Mouse (Mus musculus) right cerebral cortex, adult 18-20 months (tissue): ENCODE results near the gene Tssk3.
"Not testable (repeated sequence)": the region's sequence is repeated elsewhere in the genome, so short reads cannot be mapped to it uniquely, and the experiment has no call there.

Experiments
- DNase-seq: peaks from one replicate; pipeline ENCODE4 v3.0.0; 2022; ENCODE audit warnings: mixed read lengths

Tssk3 gene

GRCm38 (mm10) chr4:129500607-129501566 lies 10.1 kb upstream of the Tssk3 start:
- peak; percentile 42 for DNase-seq

DNA sequence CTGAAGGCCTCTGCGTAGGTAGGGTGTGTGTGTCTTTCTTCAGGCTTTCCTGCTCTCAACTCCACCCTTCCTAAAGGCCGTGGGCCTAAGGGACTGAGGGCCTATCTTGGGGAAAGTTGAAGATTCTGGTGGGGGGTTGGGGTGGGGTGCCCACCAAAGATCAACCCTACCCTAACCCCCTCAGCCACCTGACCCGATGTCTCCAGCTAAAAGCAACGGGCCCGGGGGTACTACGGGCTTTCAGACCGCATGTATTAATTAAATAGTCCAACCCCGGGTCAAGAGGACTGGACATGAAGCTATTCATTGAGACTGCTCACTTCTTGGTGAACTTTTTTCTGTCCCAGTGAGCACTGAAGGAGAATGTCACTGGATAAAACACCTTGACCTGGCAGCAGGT lies 9.2 kb upstream of the Tssk3 start:
- DNase-seq: no peak

DNA sequence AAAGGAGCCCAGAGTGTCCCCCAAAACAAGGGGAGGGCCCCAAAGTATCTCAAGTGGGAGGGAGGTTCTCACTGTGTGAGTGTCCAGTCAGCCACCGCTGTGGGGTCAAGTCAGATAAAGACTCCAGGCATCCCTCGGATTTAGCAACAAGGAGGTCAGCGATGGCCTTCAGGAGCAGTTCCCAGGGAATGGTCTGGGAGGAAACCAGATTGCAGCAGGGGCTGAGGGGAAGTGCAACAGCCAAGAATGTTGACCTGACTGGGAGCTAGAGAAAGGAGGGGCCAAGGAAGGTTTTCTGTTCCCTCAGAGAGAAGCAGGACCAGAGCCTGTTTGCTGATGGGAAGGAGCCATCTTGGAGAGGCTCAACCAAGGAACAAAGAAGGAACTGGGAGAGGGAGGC lies 8.1 kb upstream of the Tssk3 start:
- no peak for DNase-seq

GRCm38 (mm10) chr4:129496631-129497030 lies 5.8 kb upstream of the Tssk3 start:
- no peak for DNase-seq

GRCm38 (mm10) chr4:129495672-129496562 lies 5.1 kb upstream of the Tssk3 start:
- DNase-seq: no peak

DNA sequence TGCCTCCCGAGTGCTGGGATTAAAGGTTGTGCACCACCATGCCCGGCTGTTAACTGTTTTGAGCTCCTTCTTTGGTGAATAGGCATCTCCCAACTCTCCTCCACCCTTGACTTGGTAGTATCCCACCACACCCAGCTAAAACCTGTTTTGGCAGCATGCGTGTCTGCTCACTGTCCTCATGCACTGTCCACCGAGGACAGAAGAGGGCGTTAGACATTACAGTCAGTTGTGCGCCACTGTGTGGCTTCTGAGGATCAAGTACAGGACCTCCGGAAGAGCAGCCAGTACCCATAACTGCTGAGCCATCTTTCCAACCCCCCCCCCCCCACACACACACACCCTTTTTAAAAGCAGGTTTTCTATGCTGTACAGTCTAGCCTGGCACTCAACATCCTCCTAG lies 3.9 kb upstream of the Tssk3 start:
- DNase-seq: no peak

- no peak for DNase-seq
These were observed 9.7 kb downstream of the Tssk3 start for GRCm38 (mm10) chr4:129481090-129481489.

DNA sequence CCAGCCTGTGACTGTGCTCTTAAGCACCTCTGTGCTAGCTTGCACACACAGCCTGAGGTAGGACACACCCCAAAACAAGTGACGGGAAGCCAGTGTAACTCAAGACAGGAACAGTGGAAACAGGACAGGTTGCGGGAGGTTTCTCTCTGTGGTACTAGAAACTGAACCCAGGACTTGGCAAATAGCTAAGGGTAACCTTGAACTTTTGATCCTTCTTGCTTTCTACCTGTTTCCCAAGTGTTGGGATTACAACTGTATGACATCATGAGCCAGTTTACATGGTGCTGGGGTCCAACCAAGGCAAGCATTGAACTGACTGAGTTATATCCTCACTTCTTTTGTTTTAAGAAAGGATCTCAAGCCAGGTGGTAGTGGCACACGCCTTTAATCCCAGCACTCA lies 11.0 kb downstream of the Tssk3 start:
- DNase-seq: no peak

DNA sequence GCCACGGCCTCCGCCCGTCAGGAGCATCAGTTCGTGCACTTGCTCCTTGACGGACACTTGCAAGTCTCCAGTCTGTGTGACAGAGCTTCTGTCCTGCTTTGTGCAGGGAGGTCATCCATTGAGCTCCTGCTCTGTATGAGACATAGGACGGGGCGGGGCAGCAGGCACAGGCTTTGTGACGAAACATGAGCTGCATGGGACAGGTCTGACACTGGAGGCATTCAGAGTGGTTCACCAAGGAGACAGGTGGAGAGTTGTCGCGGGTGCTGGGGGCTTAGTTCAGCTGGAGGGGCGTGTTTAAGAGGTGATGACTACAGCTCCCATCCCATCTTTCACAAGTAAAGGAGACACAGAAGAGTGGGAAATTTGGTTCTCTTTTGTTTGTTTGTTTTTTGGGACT lies 14.8 kb downstream of the Tssk3 start:
- DNase-seq: no peak

DNA sequence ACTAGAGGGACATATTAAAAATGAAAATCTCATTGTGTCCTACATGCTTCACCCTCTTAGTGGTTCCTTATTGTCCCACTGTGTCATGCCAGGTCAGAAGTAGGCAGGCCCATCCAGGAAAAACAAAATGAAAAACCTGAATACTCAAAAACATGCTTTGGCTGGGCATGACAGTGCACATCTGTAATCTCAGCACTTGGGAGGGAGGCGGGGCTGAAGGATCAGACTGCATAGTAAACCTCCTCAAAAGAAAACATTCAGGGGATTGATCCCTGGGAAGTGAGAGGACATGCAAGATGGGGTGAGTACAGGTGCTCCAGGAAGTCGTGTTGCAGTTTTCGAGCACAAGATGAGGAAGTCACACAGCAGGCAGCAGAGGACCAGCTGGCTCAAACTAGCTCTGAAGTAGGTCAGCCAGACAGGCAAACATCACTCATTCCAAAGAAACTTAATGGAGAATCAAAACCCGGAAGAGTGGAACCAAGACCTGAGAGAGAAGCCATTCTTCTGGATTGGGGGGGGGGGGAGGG lies 26.5 kb downstream of the Tssk3 start:
- no peak for DNase-seq

- DNase-seq: no peak
These were observed 27.4 kb downstream of the Tssk3 start for GRCm38 (mm10) chr4:129463097-129464059.

DNA sequence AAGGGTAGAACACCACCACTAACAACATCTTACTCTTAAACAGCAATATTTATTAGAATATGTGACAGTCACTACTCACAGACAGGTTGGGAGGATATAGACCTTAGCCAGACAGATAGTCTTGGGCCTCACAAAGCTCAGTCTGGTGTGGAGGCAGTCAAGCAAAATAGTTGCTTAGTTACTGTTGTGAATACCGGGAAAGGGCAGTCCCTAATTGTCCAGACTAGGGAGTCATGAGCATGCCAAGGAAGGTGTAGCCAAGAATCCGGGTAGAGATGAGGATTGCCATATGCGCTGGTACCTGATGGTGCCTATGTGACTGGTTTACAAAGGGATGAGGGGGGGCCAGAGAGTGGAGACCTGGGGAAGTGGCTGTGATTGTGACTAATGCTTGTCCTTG lies 28.7 kb downstream of the Tssk3 start:
- DNase-seq: no peak

- peak; percentile 100 for DNase-seq
These were observed 29.4 kb downstream of the Tssk3 start, which contains the start of gene Bsdc1 for GRCm38 (mm10) chr4:129461183-129461960. Gene Bsdc1, plus strand, starts transcription at chr4:129461581.

DNA sequence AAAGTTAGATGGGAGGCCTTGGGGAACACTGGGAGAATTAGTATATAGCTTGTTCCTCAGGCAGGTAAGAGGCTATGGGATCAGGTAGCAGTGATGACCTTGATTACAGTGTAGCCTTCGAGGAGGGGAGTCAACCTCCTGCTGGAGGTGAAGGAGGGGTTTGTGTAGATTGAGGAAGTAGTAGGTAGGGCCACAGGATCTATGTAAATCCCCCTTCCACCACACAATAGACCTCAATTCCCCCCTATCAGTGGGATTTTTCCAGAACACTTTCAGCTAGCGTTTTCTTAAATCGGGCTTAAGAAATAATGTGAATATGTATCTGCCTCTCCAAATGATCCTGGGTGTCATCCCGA lies 30.0 kb downstream of the Tssk3 start:
- no peak for DNase-seq

DNA sequence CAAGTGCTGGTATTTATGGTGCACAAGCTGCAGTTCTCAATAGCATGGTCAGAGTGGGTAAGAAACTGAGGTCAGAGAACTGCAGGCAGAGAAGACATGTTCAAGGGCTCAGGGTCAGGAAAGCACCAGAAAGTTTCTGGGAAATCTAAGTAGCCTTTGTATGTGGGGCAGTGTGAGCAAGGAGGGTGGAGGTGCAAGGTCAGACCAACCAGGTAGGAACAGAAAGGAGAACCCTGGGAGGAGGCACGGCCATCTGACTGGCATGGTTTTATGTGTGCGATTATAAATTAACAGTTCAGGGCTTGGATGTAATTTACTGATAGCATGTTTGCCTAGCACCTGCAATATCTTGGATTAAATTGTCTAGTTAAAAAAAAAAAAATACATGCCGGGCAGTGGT lies 31.1 kb downstream of the Tssk3 start:
- no peak for DNase-seq

GRCm38 (mm10) chr4:129457311-129457710 lies 33.5 kb downstream of the Tssk3 start:
- not testable (repeated sequence) for DNase-seq

- no peak for DNase-seq
These were observed 34.7 kb downstream of the Tssk3 start for GRCm38 (mm10) chr4:129456126-129456525.

DNA sequence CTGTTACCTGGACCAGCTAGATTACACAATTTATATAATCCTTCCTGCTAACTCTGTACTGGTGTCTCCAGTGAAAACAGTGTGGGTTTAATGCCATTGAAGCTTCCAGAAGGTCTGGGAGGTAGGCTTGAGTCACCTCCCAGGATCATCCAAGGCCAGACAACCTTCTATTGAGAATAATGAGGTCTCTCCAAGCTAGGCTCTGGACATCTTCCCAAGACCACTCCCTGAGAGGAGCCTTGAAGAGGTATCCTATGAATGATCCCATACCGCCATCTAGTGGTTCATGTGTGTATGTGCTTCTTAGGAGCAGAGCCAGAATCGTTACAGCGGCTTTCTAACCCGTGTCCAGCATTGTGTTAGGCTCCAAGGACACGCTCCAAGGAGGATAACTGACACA lies 35.6 kb downstream of the Tssk3 start:
- DNase-seq: peak; percentile 62

GRCm38 (mm10) chr4:129451471-129452169 lies 39.2 kb downstream of the Tssk3 start:
- no peak for DNase-seq

GRCm38 (mm10) chr4:129450851-129451250 lies 40.0 kb downstream of the Tssk3 start:
- no peak for DNase-seq

DNA sequence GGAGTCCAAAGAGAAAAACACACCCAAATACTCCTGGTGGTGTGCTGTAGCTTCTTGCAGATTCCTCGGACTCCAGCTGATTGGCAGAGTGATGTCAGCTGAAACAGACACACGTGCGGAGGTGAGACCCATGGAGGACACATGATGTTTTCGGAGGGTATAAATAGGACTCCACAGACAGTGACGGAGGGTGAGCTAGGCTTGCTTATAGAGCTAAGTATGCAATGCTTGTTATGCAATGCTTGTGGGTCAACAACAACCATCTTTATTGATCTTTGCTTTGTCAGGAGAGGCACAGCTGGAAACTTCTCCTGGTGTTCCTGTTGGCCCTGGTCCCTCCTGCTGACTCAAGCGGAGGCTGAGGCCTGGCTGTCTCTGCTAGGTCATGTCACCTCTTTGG lies 42.1 kb downstream of the Tssk3 start:
- DNase-seq: no peak
